In the genomic region with DNA sequence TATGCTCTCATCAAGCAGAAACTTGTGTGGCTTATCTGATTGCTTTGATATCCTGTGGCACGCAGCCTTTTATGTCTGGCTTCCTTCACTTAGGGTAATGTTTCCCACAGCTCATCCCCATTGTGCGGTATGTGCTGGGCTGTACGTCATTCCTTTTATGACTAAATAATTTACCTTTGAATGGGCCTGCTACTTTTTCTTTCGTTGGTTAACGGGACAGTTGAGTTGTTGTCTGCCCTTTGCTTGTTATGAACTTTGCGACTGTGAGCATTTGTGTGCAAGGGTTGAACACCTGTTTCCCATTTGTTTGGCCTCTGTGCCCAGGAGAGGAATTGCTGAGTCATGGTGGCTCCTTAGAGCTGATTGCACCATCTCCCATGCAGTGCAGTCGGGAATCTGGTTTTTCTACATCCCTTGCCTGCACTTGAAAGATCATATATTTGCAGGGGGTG, we compare ENCODE assay signal across 9 mouse cellular contexts. TPM values are rescaled to one million over a fixed set of nuclear protein-coding genes. Genes with fewer than 3 reads are reported as not detected.
DNase-seq lines count a peak whose midpoint lies in the region; TF ChIP-seq lines count a peak whose summit lies in the region.
"Had no signal": no experiment of that assay in that cellular context is flagged by ENCODE, and none has a peak within 500 bp of the region (broad histone marks: within the 10 kb centered on the region; RNA-seq: fewer than 3 reads in every experiment).

No protein-coding gene starts in this region.

- DNase-seq in kidney, adult 9 months, result peak; percentile 74
- no peak for DNase-seq in kidney, adult 18-20 months
- DNase-seq in MEL (ENCODE audit: low read depth, low spot score), result peak; percentile 41
- peak; percentile 81 for DNase-seq in forelimb bud, embryonic 11.5 days (ENCODE audit: low read depth, low spot score)
- peak; percentile 69 for DNase-seq in lung, postnatal 25 days (ENCODE audit: low spot score)
- no peak for DNase-seq in cerebellum, postnatal 4 days (ENCODE audit: low spot score in 2 of 2)
- no peak for DNase-seq in ovary, postnatal 36 days (ENCODE audit: low spot score)
- no peak for DNase-seq in left cerebral cortex, postnatal 14 days (ENCODE audit: low spot score in 2 of 2)

- no peak overlapping the region; the same call in 1 of the 2 replicates for H3K27ac ChIP-seq in MEL (ENCODE audit: control insufficient read depth, low read depth, low read length)

- no peak for TF ChIP-seq POLR2A in MEL (IDR thresholded peaks at IDR 0.05; ENCODE audit: control insufficient read depth in 1 of 2, insufficient read depth in 1 of 2, low read depth in 1 of 2, low read length in 2 of 2, poor library complexity in 1 of 2)

- peaks cover 0 to 17% of the 10 kb centered on the region in 2 experiments; a peak in 2 of 4 replicates for H3K36me3 ChIP-seq in MEL (ENCODE audit: control insufficient read depth in 1 of 2, insufficient read depth in 2 of 2, low read length in 2 of 2)

- TF ChIP-seq CTCF in MEL (IDR thresholded peaks at IDR 0.05 in 2 of 3, conservative IDR thresholded peaks at IDR 0.05 in 1 of 3; ENCODE audit: control insufficient read depth in 1 of 3, insufficient read depth in 1 of 3, low read depth in 2 of 3, low read length in 3 of 3, poor library complexity in 1 of 3, severe bottlenecking in 1 of 3), result no peak

- H3K4me3 ChIP-seq in MEL (ENCODE audit: control insufficient read depth in 1 of 2, insufficient read depth in 1 of 2, low read depth in 2 of 2, low read length in 2 of 2), result no peak overlapping the region

- no peak for TF ChIP-seq RAD21 in MEL (IDR thresholded peaks at IDR 0.05; ENCODE audit: low read depth, low read length)

- intact Hi-C loops in left cerebral cortex, postnatal 14 days (cut with DNase I), result no loop called here

- H3K4me1 ChIP-seq in MEL (ENCODE audit: control insufficient read depth in 1 of 2, insufficient read depth in 2 of 2, low read length in 2 of 2), result peaks cover 6 to 21% of the 10 kb centered on the region in 2 experiments

- H3K9me3 ChIP-seq in MEL (replicated peaks; ENCODE audit: insufficient read depth, low read length), result no peaks in the 10 kb centered on the region

- no peak for TF ChIP-seq EP300 in MEL (IDR thresholded peaks at IDR 0.05; ENCODE audit: low read depth in 1 of 2, low read length in 2 of 2)

- no peak overlapping the region for H3K9ac ChIP-seq in MEL (ENCODE audit: control insufficient read depth, low read depth, low read length, poor library complexity, severe bottlenecking)

- H3K79me2 ChIP-seq in MEL (ENCODE audit: control insufficient read depth, insufficient read depth, low read length, poor library complexity), result 0 out of 2 replicates have a peak, but pooled peaks cover 2% of the 10 kb centered on the region

- H3K27me3 ChIP-seq in MEL (ENCODE audit: control insufficient read depth in 1 of 2, insufficient read depth in 2 of 2, low read length in 2 of 2), result no peaks in the 10 kb centered on the region

TF ChIP-seq in MEL, 35 proteins besides CTCF, POLR2A, EP300 and RAD21:
- TF ChIP-seq TBP (IDR thresholded peaks at IDR 0.05; ENCODE audit: low read depth, low read length), result no peak
- TF ChIP-seq TCF12 (IDR thresholded peaks at IDR 0.05; ENCODE audit: low read depth, low read length), result no peak
- peak; percentile 50; the same call in 1 of the 2 replicates for TF ChIP-seq MAFK (IDR thresholded peaks at IDR 0.05; ENCODE audit: borderline replicate concordance, low read depth, low read length)
- peak; percentile 32; the same call in 1 of the 2 replicates for TF ChIP-seq ETS1 (IDR thresholded peaks at IDR 0.05; ENCODE audit: low read depth, low read length)
- no peak for TF ChIP-seq MAZ (IDR thresholded peaks at IDR 0.05; ENCODE audit: low read depth, low read length)
- no peak for TF ChIP-seq ELF1 (IDR thresholded peaks at IDR 0.05; ENCODE audit: low read depth, low read length)
- TF ChIP-seq MYB (IDR thresholded peaks at IDR 0.05; ENCODE audit: low read depth, low read length), result no peak
- TF ChIP-seq SMC3 (IDR thresholded peaks at IDR 0.05; ENCODE audit: low read depth, low read length), result no peak
- TF ChIP-seq ZMIZ1 (IDR thresholded peaks at IDR 0.05; ENCODE audit: low read depth, low read length), result no peak
- TF ChIP-seq TAL1 (IDR thresholded peaks at IDR 0.05; ENCODE audit: low read length), result no peak
- TF ChIP-seq ZKSCAN1 (IDR thresholded peaks at IDR 0.05; ENCODE audit: low read depth, low read length), result no peak
- no peak for TF ChIP-seq MEF2A (IDR thresholded peaks at IDR 0.05; ENCODE audit: extremely low read depth, insufficient replicate concordance, low read depth, low read length, poor library complexity, severe bottlenecking)
- no peak for TF ChIP-seq ZC3H11A (IDR thresholded peaks at IDR 0.05; ENCODE audit: low read depth, low read length)
- TF ChIP-seq NELFE (IDR thresholded peaks at IDR 0.05; ENCODE audit: low read depth, low read length), result no peak
- TF ChIP-seq HCFC1 (IDR thresholded peaks at IDR 0.05; ENCODE audit: low read depth, low read length), result no peak
- TF ChIP-seq USF2 (IDR thresholded peaks at IDR 0.05; ENCODE audit: borderline replicate concordance in 1 of 2, insufficient read depth in 1 of 2, low read depth in 1 of 2, low read length in 2 of 2), result no peak
- no peak for TF ChIP-seq KAT2A (conservative IDR thresholded peaks at IDR 0.05; ENCODE audit: low read depth, low read length)
- no peak for TF ChIP-seq CHD2 (IDR thresholded peaks at IDR 0.05; ENCODE audit: low read length)
- no peak for TF ChIP-seq CHD1 (IDR thresholded peaks at IDR 0.05; ENCODE audit: low read depth, low read length)
- no peak for TF ChIP-seq MYC (IDR thresholded peaks at IDR 0.05; ENCODE audit: low read depth, low read length)
- TF ChIP-seq GABPA (IDR thresholded peaks at IDR 0.05; ENCODE audit: low read depth, low read length), result peak; percentile 79
- no peak for TF ChIP-seq BHLHE40 (IDR thresholded peaks at IDR 0.05; ENCODE audit: borderline replicate concordance, low read depth, low read length)
- no peak for TF ChIP-seq ZNF384 (IDR thresholded peaks at IDR 0.05; ENCODE audit: low read depth, low read length)
- no peak for TF ChIP-seq POLR2AphosphoS5 (IDR thresholded peaks at IDR 0.05; ENCODE audit: borderline replicate concordance, low read depth, low read length)
- TF ChIP-seq SIN3A (IDR thresholded peaks at IDR 0.05; ENCODE audit: low read length), result no peak
- no peak for TF ChIP-seq POLR2AphosphoS2 (IDR thresholded peaks at IDR 0.05; ENCODE audit: low read length)
- no peak for TF ChIP-seq USF1 (IDR thresholded peaks at IDR 0.05; ENCODE audit: low read depth, low read length)
- TF ChIP-seq GATA1 (IDR thresholded peaks at IDR 0.05; ENCODE audit: low read depth, low read length), result peak; percentile 66
- no peak for TF ChIP-seq MXI1 (IDR thresholded peaks at IDR 0.05; ENCODE audit: low read depth, low read length)
- no peak for TF ChIP-seq UBTF (IDR thresholded peaks at IDR 0.05; ENCODE audit: borderline replicate concordance, insufficient read depth, low read depth, low read length)
- TF ChIP-seq E2F4 (IDR thresholded peaks at IDR 0.05; ENCODE audit: borderline replicate concordance, low read depth, low read length), result no peak
- no peak for TF ChIP-seq RCOR1 (IDR thresholded peaks at IDR 0.05; ENCODE audit: low read depth, low read length)
- no peak for TF ChIP-seq NRF1 (IDR thresholded peaks at IDR 0.05; ENCODE audit: insufficient read depth, low read depth, low read length, poor library complexity, severe bottlenecking)
- TF ChIP-seq MAX (IDR thresholded peaks at IDR 0.05; ENCODE audit: low read length), result no peak
- TF ChIP-seq JUND (IDR thresholded peaks at IDR 0.05; ENCODE audit: low read depth, low read length), result no peak
TF ChIP-seq in MEL: peak in this region for 4.

RNA-seq across cellular contexts. Expression of gene Creld1, which starts 4.1 kb away (rescaled TPM):
- 4.1 and 5.9 TPM in 2 replicates for total RNA-seq in MEL (2012; rRNA removed)
- polyA plus RNA-seq in MEL (2012; ENCODE audit: insufficient read depth in 1 of 2, insufficient read length in 2 of 2, low read depth in 1 of 2, low replicate concordance in 2 of 2, missing spikeins in 1 of 2), result 10 to 100 TPM in 1 of 2 experiments, not detected in 1; 26.7 TPM
- total RNA-seq in left cerebral cortex, postnatal 14 days (2021), result 100 to 1,000 TPM; 107 to 111 TPM

RNA-seq across cellular contexts. Expression of gene Prrt3, which starts 14.6 kb away (rescaled TPM):
- 0.08 TPM in 1 of 2 replicates, not detected in the other for total RNA-seq in MEL (2012; rRNA removed)
- under 1 TPM in 1 of 2 experiments, not detected in 1; 0.10 TPM for polyA plus RNA-seq in MEL (2012; ENCODE audit: insufficient read depth in 1 of 2, insufficient read length in 2 of 2, low read depth in 1 of 2, low replicate concordance in 2 of 2, missing spikeins in 1 of 2)
- total RNA-seq in left cerebral cortex, postnatal 14 days (2021), result 10 to 100 TPM; 48.0 to 48.6 TPM
- total RNA-seq: neutrophil, adult 5-6 weeks had no signal

RNA-seq across cellular contexts. Expression of gene Il17rc, which starts 15.9 kb away (rescaled TPM):
- 0.52 and 1.2 TPM in 2 replicates for total RNA-seq in MEL (2012; rRNA removed)
- polyA plus RNA-seq in MEL (2012; ENCODE audit: insufficient read depth in 1 of 2, insufficient read length in 2 of 2, low read depth in 1 of 2, low replicate concordance in 2 of 2, missing spikeins in 1 of 2), result 1 to 10 TPM in 1 of 2 experiments, not detected in 1; 1.8 TPM
- total RNA-seq in left cerebral cortex, postnatal 14 days (2021), result 1 to 10 TPM; 3.9 to 5.4 TPM
- total RNA-seq: neutrophil, adult 5-6 weeks had no signal

RNA-seq across cellular contexts. Expression of gene Il17re, which starts 28.9 kb away (rescaled TPM):
- total RNA-seq in MEL (2012; rRNA removed), result 0.13 TPM in 1 of 2 replicates, not detected in the other
- polyA plus RNA-seq in MEL (2012; ENCODE audit: insufficient read depth in 1 of 2, insufficient read length in 2 of 2, low read depth in 1 of 2, low replicate concordance in 2 of 2, missing spikeins in 1 of 2), result not detected
- total RNA-seq in left cerebral cortex, postnatal 14 days (2021), result under 1 TPM; 0.53 to 0.55 TPM

RNA-seq across cellular contexts. Expression of gene Emc3, which starts 44.3 kb away (rescaled TPM):
- 56.7 and 73.1 TPM in 2 replicates for total RNA-seq in MEL (2012; rRNA removed)
- 100 to 1,000 TPM in 1 of 2 experiments, 10 to 100 TPM in 1; 62.3 to 172 TPM for polyA plus RNA-seq in MEL (2012; ENCODE audit: insufficient read depth in 1 of 2, insufficient read length in 2 of 2, low read depth in 1 of 2, low replicate concordance in 2 of 2, missing spikeins in 1 of 2)
- 10 to 100 TPM; 85.3 to 86.4 TPM for total RNA-seq in left cerebral cortex, postnatal 14 days (2021)

Comparison
In these comparisons a context has a peak if more than half of its experiments do, and no peak if none do; other contexts are left out.
1. DNase-seq: peak in kidney, adult 9 months (single experiment), MEL (single experiment), forelimb bud, embryonic 11.5 days (single experiment) and lung, postnatal 25 days (single experiment); none in kidney, adult 18-20 months (single experiment), cerebellum, postnatal 4 days (0 of 2), ovary, postnatal 36 days (single experiment) and left cerebral cortex, postnatal 14 days (0 of 2).
2. RNA of gene Creld1, which starts 4.1 kb away (total RNA-seq): 107 to 111 TPM in left cerebral cortex, postnatal 14 days; 4.1 to 5.9 TPM in MEL; every median in the first group is over 10 times any median in the second.
3. RNA of gene Prrt3, which starts 14.6 kb away (total RNA-seq): 48.0 to 48.6 TPM in left cerebral cortex, postnatal 14 days; 0.08 TPM in MEL; every median in the first group is over 10 times any median in the second.